Mouse (Mus musculus) Patski (cell line): Measurements from ENCODE around the gene Sppl3. TPM values are rescaled to one million over a fixed set of nuclear protein-coding genes. Genes with fewer than 3 reads are reported as not detected.

ENCODE experiments used
- ATAC-seq: fragments of 100-300 bp; one replicate; pipeline ENCODE4 v1.8.0; 2021
- CTCF ChIA-PET: fragments of 350-600 bp; sonication (Branson Sonifier 250); formaldehyde crosslinking; loops from one replicate; lab custom pipeline; 2022; ENCODE audit warnings: inconsistent platforms; lab: Charles Lee
- POLR2A ChIA-PET: fragments of 350-600 bp; sonication (Branson Sonifier 250); formaldehyde crosslinking; loops from one replicate; lab custom pipeline; 2022; ENCODE audit warnings: antibody characterized with exemption, inconsistent platforms; lab: Charles Lee
- DNase-seq: peaks from one replicate; pipeline ENCODE4 v3.0.0-alpha.2; 2011; ENCODE audit warnings: low read depth, low spot score
- H3K27me3 ChIP-seq: fragments of 371-371 bp; one replicate; pipeline ENCODE4 v1.5.1; 2021
- CTCF ChIP-seq: fragments of 100-300 bp; IDR thresholded peaks from one replicate; pipeline ENCODE4 v1.5.1; 2021
- in situ Hi-C: fragments of 300-500 bp; cut with MboI; formaldehyde crosslinking; loops from 3 replicates; pipeline ENCODE4 v1.11.1; 2018; ENCODE audit warnings: low pct_unique_long_range_greater_than_20kb, mixed read lengths
- polyA plus RNA-seq: library from polyadenylated mRNA; unstranded; gene quantifications from one replicate; pipeline ENCODE4 v1.2.3, GENCODE M21; 2021

Sppl3 gene
- polyA plus RNA-seq, 1 experiment from 2014 or later = 71.9 TPM

GRCm38 (mm10) chr5:115144471-115144870 lies 133.5 kb downstream of the Sppl3 start:
- POLR2A ChIA-PET = interaction anchor here (2.1 kb wide), 1 partner anchor 8 kb away, joined by 6 read pairs; no protein-coding TSS in a partner anchor
- in situ Hi-C loops = no loop called here
- CTCF ChIA-PET = interaction anchor here (1.0 to 5.1 kb wide), 4 partner anchors 9 to 165 kb away, joined by 3 to 14 read pairs (median 4); no protein-coding TSS in a partner anchor
- no peak for TF ChIP-seq CTCF
- no peaks in the 10 kb centered on the region for H3K27me3 ChIP-seq
- DNase-seq (no peak), ATAC-seq (no peak)

GRCm38 (mm10) chr5:115145253-115145968 lies 134.5 kb downstream of the Sppl3 start:
- DNase-seq (no peak), ATAC-seq (no peak)
- H3K27me3 ChIP-seq = no peaks in the 10 kb centered on the region
- TF ChIP-seq CTCF = no peak
- ChIA-PET CTCF (interaction anchor here (1.0 to 5.1 kb wide), 5 partner anchors 8 to 166 kb away, joined by 3 to 14 read pairs (median 4); no protein-coding TSS in a partner anchor), POLR2A (interaction anchor here (1.1 kb wide), 1 partner anchor 11 kb away, joined by 3 read pairs; no protein-coding TSS in a partner anchor)
- in situ Hi-C loops = no loop called here

GRCm38 (mm10) chr5:115145976-115146746 lies 135.2 kb downstream of the Sppl3 start:
- TF ChIP-seq CTCF = no peak

GRCm38 (mm10) chr5:115146747-115147130 lies 135.8 kb downstream of the Sppl3 start:
- no peak for DNase-seq
- in situ Hi-C loops = no loop called here

More at GRCm38 (mm10) chr5:115145976-115146746, 135.2 kb downstream of the Sppl3 start:
- in situ Hi-C loops = no loop called here
- DNase-seq = no peak
- CTCF ChIA-PET = interaction anchor here (1.3 to 5.1 kb wide), 4 partner anchors 8 to 167 kb away, joined by 3 to 14 read pairs (median 5); no protein-coding TSS in a partner anchor
- POLR2A ChIA-PET = interaction anchor here (1.1 kb wide), 1 partner anchor 12 kb away, joined by 3 read pairs; no protein-coding TSS in a partner anchor
- H3K27me3 ChIP-seq = no peaks in the 10 kb centered on the region
- no peak for ATAC-seq

GRCm38 (mm10) chr5:115147388-115147787 lies 136.5 kb downstream of the Sppl3 start:
- ChIA-PET POLR2A (no interaction called here), CTCF (interaction anchor here (5.1 kb wide), 1 partner anchor 22 kb away, joined by 14 read pairs; no protein-coding TSS in a partner anchor)
- no peak for DNase-seq
- in situ Hi-C loops = no loop called here
- no peak for TF ChIP-seq CTCF
- no peaks in the 10 kb centered on the region for H3K27me3 ChIP-seq
- no peak for ATAC-seq

More at GRCm38 (mm10) chr5:115146747-115147130, 135.8 kb downstream of the Sppl3 start:
- ATAC-seq = no peak
- H3K27me3 ChIP-seq = no peaks in the 10 kb centered on the region
- ChIA-PET POLR2A (no interaction called here), CTCF (interaction anchor here (2.1 to 5.1 kb wide), 2 partner anchors 22 to 168 kb away, joined by 6 to 14 read pairs; no protein-coding TSS in a partner anchor)
- no peak for TF ChIP-seq CTCF

GRCm38 (mm10) chr5:115148378-115148777 lies 137.4 kb downstream of the Sppl3 start:
- no peak for ATAC-seq
- TF ChIP-seq CTCF = no peak
- ChIA-PET POLR2A (interaction anchor here (0.7 kb wide), 1 partner anchor 83 kb away, joined by 6 read pairs; no protein-coding TSS in a partner anchor), CTCF (no interaction called here)
- in situ Hi-C loops = no loop called here
- no peaks in the 10 kb centered on the region for H3K27me3 ChIP-seq
- no peak for DNase-seq

Other genes with a start within 250 kb of the Sppl3 start
- gene Ankrd13a, start 236.5 kb upstream of the Sppl3 start, polyA plus RNA-seq = 144 TPM
- 53.6 TPM for gene Git2, start 235.6 kb upstream of the Sppl3 start, polyA plus RNA-seq
- gene 1500011B03Rik, start 187.7 kb upstream of the Sppl3 start, polyA plus RNA-seq = 40.7 TPM
- 0.04 TPM for gene 4930519G04Rik, start 157.5 kb upstream of the Sppl3 start, polyA plus RNA-seq
- not detected for gene Gm9936, start 152.5 kb upstream of the Sppl3 start, polyA plus RNA-seq
- 1.6 TPM for gene Oasl2, start 114.2 kb upstream of the Sppl3 start, polyA plus RNA-seq
- gene Oasl1, start 87.9 kb upstream of the Sppl3 start, polyA plus RNA-seq = 0.10 TPM
- gene 2210016L21Rik, start 69.0 kb upstream of the Sppl3 start, polyA plus RNA-seq = 53.0 TPM
- 0.05 TPM for gene Hnf1a, start 40.0 kb upstream of the Sppl3 start, polyA plus RNA-seq
- not detected for gene Gm10401, start 87.2 kb downstream of the Sppl3 start, polyA plus RNA-seq
- gene Acads, start 108.2 kb downstream of the Sppl3 start, polyA plus RNA-seq = 141 TPM
- gene Unc119b, start 123.8 kb downstream of the Sppl3 start, polyA plus RNA-seq = 98.3 TPM
- 294 TPM for gene Mlec, start 147.0 kb downstream of the Sppl3 start, polyA plus RNA-seq
- gene Cabp1, start 183.2 kb downstream of the Sppl3 start, polyA plus RNA-seq = 0.05 TPM
- gene Pop5, start 224.7 kb downstream of the Sppl3 start, polyA plus RNA-seq = 123 TPM